Mouse (Mus musculus): ENCODE results near the gene Foxj2. TPM values are rescaled to one million over a fixed set of nuclear protein-coding genes. Genes with fewer than 3 reads are reported as not detected.
A peak's percentile ranks its signal among the peaks of the same experiment; 100 is the strongest.

Gene Foxj2
- polyA plus RNA-seq, 1 experiment from 2014 or later = 6.3 TPM

DNA sequence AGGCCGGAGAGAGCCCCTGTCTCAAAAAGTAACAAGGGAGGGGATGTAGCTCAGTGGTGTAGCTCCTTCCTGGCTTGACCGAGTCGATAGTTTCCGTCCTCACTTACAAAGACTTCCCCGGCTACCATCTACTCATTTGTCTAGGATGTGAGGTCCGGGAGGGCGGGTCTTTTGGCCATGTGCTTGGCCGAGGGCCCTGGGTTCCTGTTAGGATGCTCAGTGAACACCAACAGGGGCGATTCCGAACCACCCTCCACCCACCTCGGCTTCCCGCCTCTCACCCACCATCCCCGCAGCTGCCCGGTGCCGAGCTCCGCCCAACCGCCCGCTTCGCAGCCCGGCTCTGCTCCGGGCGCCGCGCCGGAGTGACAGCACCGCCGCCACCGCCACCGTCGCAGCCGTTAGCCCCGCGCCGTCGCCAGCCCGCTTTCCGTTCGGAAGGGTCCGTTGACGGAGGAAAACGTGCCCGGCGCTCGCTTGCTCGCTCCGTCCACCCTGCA, 18.4 kb upstream of the Foxj2 start, which contains the start of gene Slc2a3:
Slc2a3 (minus strand) TSS at position 340 of the 500 bp plus-strand sequence.
- H3K27me3 ChIP-seq = peaks cover 35% of the 10 kb centered on the region
- peak; percentile 79 for ATAC-seq (ENCODE audit: low read depth)
- peaks cover 10% of the 10 kb centered on the region; the same call in 1 of the 2 replicates for H3K4me1 ChIP-seq (replicated peaks)
- peak within 1 kb of the TSS; percentile 15 for H3K27ac ChIP-seq (replicated peaks)
- peak within 1 kb of the TSS; percentile 56 for H3K4me3 ChIP-seq
- peak within 1 kb of the TSS; percentile 82 for H3K9ac ChIP-seq
- no peaks in the 10 kb centered on the region for H3K36me3 ChIP-seq
- no peaks in the 10 kb centered on the region for H3K9me3 ChIP-seq
- under 1% methylated on average over 46 of the region's 46 CpGs for WGBS
- H3K4me2 ChIP-seq = peak within 1 kb of the TSS; percentile 93

DNA sequence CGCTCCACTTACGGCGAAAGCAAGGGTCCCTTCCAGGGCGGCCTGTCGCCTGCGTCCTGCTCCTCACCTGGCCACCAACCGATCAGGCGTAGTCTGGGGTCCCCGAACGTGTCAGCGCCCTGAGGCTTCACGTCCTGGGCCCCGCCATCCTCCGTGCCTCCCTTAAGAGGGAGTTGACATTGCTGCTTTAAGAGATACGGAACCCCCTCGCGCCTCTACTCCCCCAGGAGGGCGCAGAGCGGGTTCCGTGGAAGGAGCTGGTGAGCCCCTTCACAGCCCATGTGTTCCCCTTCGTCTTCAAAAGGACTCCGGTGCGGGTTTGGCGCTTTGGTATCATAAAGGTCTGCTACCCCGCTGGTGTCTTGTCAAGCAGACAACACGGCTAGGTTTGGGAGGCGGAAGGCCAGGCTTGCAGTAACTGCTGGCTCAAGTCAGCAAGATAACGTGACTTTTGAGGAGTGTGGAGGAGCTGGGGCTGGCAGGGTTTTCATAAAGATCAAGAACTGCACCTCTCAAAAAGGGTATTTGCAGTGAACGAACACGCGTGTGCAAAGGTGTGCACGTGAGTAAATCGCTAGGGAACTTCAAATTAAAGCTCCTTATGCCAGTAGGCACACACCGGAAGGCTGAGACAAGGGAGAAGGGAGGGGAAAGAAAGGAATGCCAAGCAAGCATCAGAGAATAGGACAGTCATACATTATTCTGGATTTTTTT, 17.8 kb upstream of the Foxj2 start:
- Histone ChIP-seq H3K9me3 (no peaks in the 10 kb centered on the region), H3K27me3 (peaks cover 35% of the 10 kb centered on the region), H3K4me2 (peak overlapping the region; percentile 93), H3K9ac (peak overlapping the region; percentile 82), H3K4me1 (replicated peaks) (peaks cover 10% of the 10 kb centered on the region; the same call in 1 of the 2 replicates), H3K36me3 (no peaks in the 10 kb centered on the region), H3K4me3 (peak overlapping the region; percentile 56), H3K27ac (replicated peaks) (peak overlapping the region; percentile 15)
- peak; percentile 84 for ATAC-seq (ENCODE audit: low read depth)
- 3% methylated on average over 34 of the region's 34 CpGs for WGBS

DNA sequence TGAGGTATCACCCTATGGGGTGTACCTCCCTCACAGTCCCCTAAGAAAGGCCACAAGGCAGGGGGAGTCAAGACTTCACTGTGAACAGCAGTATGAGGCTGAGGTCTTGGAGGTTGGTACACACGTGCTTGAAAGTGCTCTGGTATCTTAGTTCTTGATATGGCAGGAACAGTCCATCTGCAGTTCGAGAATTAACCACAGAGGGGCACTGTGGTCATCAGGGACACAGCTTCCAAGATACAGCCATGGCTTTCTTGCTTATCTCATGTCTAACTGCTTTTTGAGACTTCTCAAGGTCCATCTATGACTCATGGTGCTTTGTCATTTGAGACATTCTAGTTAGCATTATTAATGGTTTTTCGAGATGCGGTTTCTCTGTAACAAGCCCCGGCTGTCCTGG, 15.3 kb upstream of the Foxj2 start:
- H3K9me3 ChIP-seq = no peaks in the 10 kb centered on the region
- H3K4me2 ChIP-seq = no peak overlapping the region
- H3K4me1 ChIP-seq (replicated peaks) = peaks cover 10% of the 10 kb centered on the region; the same call in 1 of the 2 replicates
- ATAC-seq (ENCODE audit: low read depth) = no peak
- 35% methylated on average over 5 of the region's 5 CpGs for WGBS
- no peak overlapping the region for H3K27ac ChIP-seq (replicated peaks)
- no peak overlapping the region for H3K9ac ChIP-seq
- H3K4me3 ChIP-seq = no peak overlapping the region
- peaks cover 42% of the 10 kb centered on the region for H3K27me3 ChIP-seq
- no peaks in the 10 kb centered on the region for H3K36me3 ChIP-seq

DNA sequence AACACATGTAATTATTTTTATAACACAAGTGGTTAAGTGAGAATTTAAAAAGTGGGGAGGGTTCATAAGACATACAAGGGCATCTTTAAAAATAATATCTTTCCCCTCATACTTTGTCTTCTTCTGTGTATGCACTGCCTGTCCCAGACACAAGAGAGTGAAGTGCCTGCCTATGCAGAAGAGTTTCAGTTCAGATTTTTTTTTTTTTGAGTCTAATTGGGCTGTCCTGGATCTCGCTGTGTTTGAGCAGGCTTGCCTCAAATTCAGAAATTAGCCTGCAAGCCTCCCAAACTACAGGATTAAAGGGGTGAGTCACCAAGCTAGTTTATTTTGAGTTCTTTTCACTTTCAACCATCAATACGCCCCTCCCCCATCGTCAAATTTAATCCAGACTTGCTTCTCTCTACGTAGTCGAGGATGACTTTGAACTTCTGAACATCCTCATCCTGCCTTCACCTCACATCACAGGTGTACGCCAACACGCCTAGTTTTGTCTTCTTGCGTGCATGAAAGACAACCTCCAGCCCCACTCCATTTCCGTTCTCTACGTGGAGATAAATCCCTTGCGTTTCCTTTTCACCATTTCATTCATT, 9.6 kb upstream of the Foxj2 start:
- WGBS = 2% methylated on average over 11 of the region's 11 CpGs
- H3K27me3 ChIP-seq = 0 out of 2 replicates have a peak, but pooled peaks cover 7% of the 10 kb centered on the region
- no peaks in the 10 kb centered on the region for H3K36me3 ChIP-seq
- peak overlapping the region; percentile 99 for H3K27ac ChIP-seq (replicated peaks)
- H3K9me3 ChIP-seq = no peaks in the 10 kb centered on the region
- H3K4me1 ChIP-seq (replicated peaks) = peaks cover 12% of the 10 kb centered on the region
- H3K4me2 ChIP-seq = peak overlapping the region; percentile 68
- H3K4me3 ChIP-seq = peak overlapping the region; percentile 71
- no peak for ATAC-seq (ENCODE audit: low read depth)
- H3K9ac ChIP-seq = peak overlapping the region; percentile 83

DNA sequence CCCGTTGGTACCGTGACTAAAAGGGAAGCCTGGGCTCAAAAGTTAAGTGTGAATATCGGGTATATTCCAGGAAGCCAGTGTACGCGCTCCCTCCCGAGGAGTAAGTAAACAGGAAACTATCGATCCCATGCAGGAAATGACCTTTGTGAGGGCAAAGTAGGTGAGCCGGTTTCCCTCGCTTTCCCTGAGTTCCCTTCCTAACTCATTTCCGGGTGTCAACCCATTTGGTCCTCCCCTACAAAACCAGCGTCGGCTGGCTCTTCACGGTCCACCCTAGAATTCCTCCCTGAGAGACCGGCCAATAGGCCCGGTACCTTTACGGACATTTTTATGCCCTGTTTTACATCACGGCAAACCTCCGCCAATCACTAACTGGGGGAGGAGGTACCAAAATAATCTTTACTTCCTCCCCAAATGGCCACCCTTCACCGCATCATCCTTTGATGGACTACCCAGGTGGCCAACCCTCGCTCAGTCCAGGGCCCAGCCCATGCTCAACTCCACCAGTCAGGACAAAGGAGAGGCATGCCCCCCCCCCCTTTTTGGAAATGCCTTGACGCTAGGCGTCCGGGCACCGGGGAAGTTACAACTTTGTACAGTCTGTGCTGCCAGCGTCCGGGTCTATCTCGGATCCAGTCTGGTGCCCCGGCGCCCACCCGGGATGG, 9.0 kb upstream of the Foxj2 start:
- Histone ChIP-seq H3K9me3 (no peaks in the 10 kb centered on the region), H3K4me3 (peak overlapping the region; percentile 71), H3K36me3 (no peaks in the 10 kb centered on the region), H3K9ac (peak overlapping the region; percentile 83), H3K4me1 (replicated peaks) (peaks cover 12% of the 10 kb centered on the region), H3K27ac (replicated peaks) (peak overlapping the region; percentile 99), H3K27me3 (0 out of 2 replicates have a peak, but pooled peaks cover 7% of the 10 kb centered on the region), H3K4me2 (peak overlapping the region; percentile 68)
- WGBS = 1% methylated on average over 30 of the region's 30 CpGs
- peak; percentile 100 for ATAC-seq (ENCODE audit: low read depth)

DNA sequence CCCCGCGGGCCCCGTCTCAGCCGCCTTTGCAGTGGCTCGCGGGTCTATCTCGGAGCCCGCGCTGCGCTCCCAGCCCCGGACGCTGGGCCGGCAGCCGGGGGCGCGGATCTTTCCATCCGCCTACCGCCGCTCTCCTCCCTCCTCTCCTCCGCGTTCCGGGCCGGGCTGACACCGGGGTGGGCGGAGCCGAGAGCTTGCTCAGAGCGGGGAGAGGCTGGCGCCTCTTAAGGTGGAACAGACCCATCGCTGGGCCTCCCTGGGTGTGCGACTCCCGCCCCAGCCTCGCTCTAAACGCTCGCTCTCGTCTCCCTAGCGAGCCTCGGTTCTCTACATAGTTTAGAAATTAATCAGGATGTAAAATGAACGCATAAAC, 8.4 kb upstream of the Foxj2 start:
- Histone ChIP-seq H3K4me2 (peak overlapping the region; percentile 68), H3K4me3 (peak overlapping the region; percentile 71), H3K4me1 (replicated peaks) (peaks cover 12% of the 10 kb centered on the region), H3K27ac (replicated peaks) (peak overlapping the region; percentile 99), H3K9ac (peak overlapping the region; percentile 83), H3K27me3 (0 out of 2 replicates have a peak, but pooled peaks cover 7% of the 10 kb centered on the region), H3K36me3 (no peaks in the 10 kb centered on the region), H3K9me3 (no peaks in the 10 kb centered on the region)
- ATAC-seq (ENCODE audit: low read depth) = peak; percentile 95
- WGBS = under 1% methylated on average over 38 of the region's 38 CpGs

DNA sequence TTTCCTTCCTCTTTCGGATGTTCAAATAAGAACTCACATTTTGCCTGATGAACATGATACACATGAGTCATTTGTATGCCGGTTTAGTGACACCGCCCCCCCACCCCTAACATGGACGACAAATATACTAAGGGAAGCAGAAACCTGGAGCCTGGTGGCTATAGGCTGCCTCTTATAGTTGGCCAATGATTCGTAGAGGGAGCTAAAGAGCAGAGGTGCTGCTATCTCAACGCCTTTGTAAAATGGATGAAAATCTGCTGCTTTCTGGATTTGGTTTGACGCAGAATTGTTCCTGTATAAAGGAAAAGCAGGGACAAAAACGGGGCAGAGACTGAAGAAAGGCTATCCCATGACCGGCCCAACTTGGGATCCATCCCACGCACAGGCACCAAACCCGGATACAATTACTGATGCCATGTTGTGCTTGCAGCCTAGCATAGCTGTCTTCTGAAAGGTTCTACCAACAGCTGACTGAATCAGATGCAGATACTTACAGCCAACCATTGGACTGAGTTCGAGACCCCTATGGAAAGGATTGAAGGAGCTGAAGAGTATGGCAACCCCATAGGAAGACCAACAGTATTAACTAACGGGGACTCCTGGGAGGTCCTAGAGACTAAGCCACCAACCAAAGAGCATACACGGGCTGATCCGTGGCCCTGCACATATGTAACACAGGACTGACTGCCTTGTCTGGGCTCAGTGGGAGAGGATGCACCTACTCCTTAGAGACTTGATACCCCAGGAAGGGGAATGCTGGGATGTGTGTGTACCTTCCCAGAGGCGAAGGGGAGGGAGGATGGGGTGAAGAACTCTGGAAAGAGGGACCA, 7.7 kb upstream of the Foxj2 start:
- peak; percentile 51 for ATAC-seq (ENCODE audit: low read depth)
- H3K4me3 ChIP-seq = peak overlapping the region; percentile 71
- peak overlapping the region; percentile 83 for H3K9ac ChIP-seq
- no peaks in the 10 kb centered on the region for H3K9me3 ChIP-seq
- H3K4me2 ChIP-seq = peak overlapping the region; percentile 68
- peaks cover 12% of the 10 kb centered on the region for H3K4me1 ChIP-seq (replicated peaks)
- 0 out of 2 replicates have a peak, but pooled peaks cover 7% of the 10 kb centered on the region for H3K27me3 ChIP-seq
- no peaks in the 10 kb centered on the region for H3K36me3 ChIP-seq
- 30% methylated on average over 16 of the region's 16 CpGs for WGBS
- H3K27ac ChIP-seq (replicated peaks) = peak overlapping the region; percentile 99

DNA sequence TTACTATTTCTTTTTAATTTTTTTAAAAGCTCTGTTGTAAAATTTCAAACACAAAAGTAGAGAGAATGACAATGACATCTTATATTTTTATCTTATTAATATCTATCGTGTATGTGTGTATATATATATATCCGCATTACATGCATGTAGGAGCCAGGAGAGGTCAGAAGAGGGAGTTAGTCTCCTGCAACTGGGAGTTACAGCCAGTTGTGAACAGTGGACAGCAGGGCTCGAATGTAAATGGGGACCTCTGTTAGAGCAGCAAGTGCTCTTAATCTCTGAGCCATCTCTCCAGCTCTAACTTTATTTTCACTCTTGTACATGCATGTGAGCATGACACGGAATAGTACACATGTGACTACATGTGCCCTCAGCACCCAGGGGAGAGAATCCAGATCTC, 7.0 kb upstream of the Foxj2 start:
- no peak for ATAC-seq (ENCODE audit: low read depth)
- no peak overlapping the region for H3K9ac ChIP-seq
- no peak overlapping the region for H3K27ac ChIP-seq (replicated peaks)
- no peak overlapping the region for H3K4me3 ChIP-seq
- WGBS = 90% methylated on average over 4 of the region's 4 CpGs
- no peak overlapping the region for H3K4me2 ChIP-seq
- H3K27me3 ChIP-seq = 0 out of 2 replicates have a peak, but pooled peaks cover 3% of the 10 kb centered on the region
- H3K9me3 ChIP-seq = no peaks in the 10 kb centered on the region
- H3K4me1 ChIP-seq (replicated peaks) = peaks cover 12% of the 10 kb centered on the region
- H3K36me3 ChIP-seq = no peaks in the 10 kb centered on the region

DNA sequence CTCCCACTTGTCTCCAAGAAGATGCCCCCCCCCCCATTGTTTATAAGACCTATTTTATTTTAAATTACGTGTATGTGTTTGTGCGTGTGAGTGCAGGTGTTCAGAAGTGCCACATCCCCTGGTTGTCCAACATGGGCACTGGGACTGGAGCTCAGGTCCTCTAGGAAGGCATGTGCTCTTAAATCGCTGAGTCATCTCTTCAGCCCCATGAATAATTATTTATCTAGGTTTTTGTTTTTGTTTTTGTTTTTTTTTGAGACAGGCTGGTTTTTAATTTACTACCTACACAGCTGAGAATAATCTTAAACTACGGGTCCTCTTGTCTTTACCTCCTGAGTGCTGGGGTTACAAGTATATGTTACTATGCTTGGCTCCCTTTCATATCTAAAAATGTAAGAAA, 6.1 kb upstream of the Foxj2 start:
- Histone ChIP-seq H3K36me3 (no peaks in the 10 kb centered on the region), H3K27me3 (peaks cover 6% of the 10 kb centered on the region; the same call in 1 of the 2 replicates), H3K27ac (replicated peaks) (no peak overlapping the region), H3K4me3 (no peak overlapping the region), H3K9ac (no peak overlapping the region), H3K9me3 (no peaks in the 10 kb centered on the region), H3K4me1 (replicated peaks) (peaks cover 12% of the 10 kb centered on the region), H3K4me2 (no peak overlapping the region)
- 84% methylated on average over 4 of the region's 4 CpGs for WGBS
- no peak for ATAC-seq (ENCODE audit: low read depth)

DNA sequence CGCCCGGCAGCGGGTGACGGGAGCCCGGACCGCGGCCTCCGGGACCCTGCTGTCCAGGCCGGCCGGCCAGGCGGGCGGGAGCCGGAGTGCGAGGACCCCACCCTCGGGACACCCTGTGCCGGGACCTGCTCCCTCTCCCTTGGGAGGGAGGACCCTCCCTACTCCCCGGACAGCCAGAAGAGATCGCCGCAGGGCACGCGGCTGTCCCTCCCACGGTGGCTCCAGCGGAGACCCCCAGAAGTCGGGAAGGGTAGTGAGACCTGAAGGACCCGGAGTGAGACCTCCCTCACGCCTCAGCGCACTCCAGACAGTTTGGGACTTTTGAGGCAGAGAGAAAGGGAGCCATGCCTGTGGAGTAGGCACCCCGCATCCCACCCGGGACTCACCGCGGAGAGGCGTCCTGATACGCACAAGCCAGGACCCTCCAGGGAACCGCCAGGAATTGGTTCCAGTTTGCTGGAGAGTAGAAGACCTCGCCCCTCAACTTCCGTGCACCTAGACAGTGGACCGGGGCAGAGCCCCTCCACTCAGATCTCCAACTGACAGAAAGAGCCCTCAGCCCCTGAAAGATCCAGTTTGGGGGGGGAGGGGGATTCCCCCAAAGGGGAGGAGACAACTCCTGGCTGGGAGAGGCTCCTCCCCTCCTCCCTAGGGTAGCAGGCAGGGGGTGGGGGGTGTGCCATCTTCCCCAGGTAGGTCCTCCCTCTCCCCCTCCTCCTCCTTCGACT, 521 bp downstream of the Foxj2 start:
- Histone ChIP-seq H3K27me3 (peaks cover 7% of the 10 kb centered on the region; the same call in 1 of the 2 replicates), H3K4me1 (replicated peaks) (peaks cover 45% of the 10 kb centered on the region), H3K27ac (replicated peaks) (peak overlapping the region; percentile 52; the same call in 1 of the 2 replicates), H3K4me3 (peak overlapping the region; percentile 95), H3K9ac (peak overlapping the region; percentile 97), H3K4me2 (peak overlapping the region; percentile 83), H3K9me3 (no peaks in the 10 kb centered on the region), H3K36me3 (no peaks in the 10 kb centered on the region)
- peak; percentile 76 for ATAC-seq (ENCODE audit: low read depth)
- WGBS = under 1% methylated on average over 36 of the region's 38 CpGs

Measured in neural tube, embryonic 13.5 days (tissue).